Mouse (Mus musculus): Measurements from ENCODE around the gene Thada. TPM values are rescaled to one million over a fixed set of nuclear protein-coding genes. Genes with fewer than 3 reads are reported as not detected.

The Thada gene
- polyA plus RNA-seq, 1 experiment from 2014 or later: 15.9 TPM

DNA sequence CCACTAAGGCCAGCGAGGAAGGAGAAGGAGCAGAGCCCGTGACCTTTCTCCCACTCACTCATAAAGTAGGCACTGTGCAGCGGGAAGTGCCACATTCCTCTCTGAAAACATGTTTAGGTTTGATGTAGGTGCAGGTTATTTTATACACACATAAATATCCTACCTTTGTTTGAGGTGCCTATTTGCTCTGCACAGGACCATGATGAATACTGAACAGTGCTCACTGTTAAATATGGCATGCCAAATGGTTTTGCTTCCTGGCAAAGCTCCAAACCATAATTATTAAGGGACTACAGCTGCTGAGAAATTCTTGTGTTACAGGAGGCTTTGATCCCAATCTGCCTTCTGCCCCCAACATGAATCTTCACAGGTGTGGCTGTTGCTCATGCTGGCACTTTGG is 259.8 kb downstream of the Thada start:
- no peaks in the 10 kb centered on the region; the same call in 1 of the 2 replicates for H3K36me3 ChIP-seq (ENCODE audit: control insufficient read depth, insufficient read depth, low read length)
- ATAC-seq (ENCODE audit: insufficient number of reproducible peaks, insufficient read depth, low FRiP score, low read depth): no peak
- no peak overlapping the region for H3K4me3 ChIP-seq (ENCODE audit: low read depth, low read length)
- H3K4me2 ChIP-seq (replicated peaks; ENCODE audit: low read depth, low read length): no peak overlapping the region
- H3K9me3 ChIP-seq (ENCODE audit: control insufficient read depth, low read depth, low read length): no peaks in the 10 kb centered on the region
- WGBS: 63% methylated on average over 3 of the region's 3 CpGs
- H3K4me1 ChIP-seq (ENCODE audit: control insufficient read depth, insufficient read depth, low read length): peaks cover 16% of the 10 kb centered on the region
- no peak overlapping the region for H3K9ac ChIP-seq (replicated peaks; ENCODE audit: low read depth, low read length)
- H3K27ac ChIP-seq (ENCODE audit: low read length): no peak overlapping the region
- H3K27me3 ChIP-seq (ENCODE audit: control insufficient read depth, insufficient read depth, low read length): no peaks in the 10 kb centered on the region

DNA sequence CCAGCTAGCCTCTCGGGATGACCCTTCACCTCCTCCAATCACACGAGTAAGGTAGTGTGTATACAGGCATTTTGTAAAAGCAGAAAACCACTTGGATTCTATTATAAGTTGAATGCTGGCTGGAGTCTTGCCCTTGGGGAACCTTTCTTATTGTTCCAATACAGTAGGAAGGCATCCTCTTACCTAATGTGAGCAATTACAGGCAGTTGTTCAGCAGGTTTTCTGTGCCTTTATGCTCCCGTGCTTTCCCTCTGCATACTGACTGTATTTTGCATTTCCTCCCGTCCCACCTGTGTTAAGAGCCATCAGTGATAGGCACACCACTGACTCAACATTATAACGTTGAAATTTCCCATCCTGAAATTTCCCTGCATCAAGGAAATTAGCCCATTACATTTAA is 261.0 kb downstream of the Thada start:
- WGBS: 79% methylated on average over 5 of the region's 5 CpGs
- no peak overlapping the region for H3K27ac ChIP-seq (ENCODE audit: low read length)
- ATAC-seq (ENCODE audit: insufficient number of reproducible peaks, insufficient read depth, low FRiP score, low read depth): no peak

DNA sequence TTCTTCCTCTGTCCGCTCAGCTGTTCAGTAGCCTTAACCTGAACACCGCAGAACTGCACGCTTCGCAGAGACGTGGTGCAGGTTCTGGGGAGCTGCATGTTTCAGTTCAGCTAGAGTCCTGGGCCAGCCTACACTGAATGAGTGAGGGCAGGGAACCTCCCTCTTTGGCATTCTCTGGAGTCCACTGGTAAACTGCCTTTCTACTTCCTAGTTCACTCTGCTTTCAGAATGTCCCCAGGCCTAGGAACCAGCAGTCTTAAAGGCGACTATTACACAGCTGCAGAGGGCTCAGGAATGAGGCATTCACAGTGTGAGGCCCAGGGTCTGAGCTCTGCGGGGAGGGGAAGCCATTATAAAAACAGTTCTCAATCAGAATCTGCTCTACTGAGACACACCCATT is 262.7 kb downstream of the Thada start:
- 56% methylated on average over 7 of the region's 7 CpGs for WGBS
- Histone ChIP-seq H3K27ac (ENCODE audit: low read length) (peak overlapping the region; percentile 45), H3K27me3 (ENCODE audit: control insufficient read depth, insufficient read depth, low read length) (no peaks in the 10 kb centered on the region), H3K4me3 (ENCODE audit: low read depth, low read length) (no peak overlapping the region), H3K4me2 (replicated peaks; ENCODE audit: low read depth, low read length) (no peak overlapping the region), H3K4me1 (ENCODE audit: control insufficient read depth, insufficient read depth, low read length) (peaks cover 16% of the 10 kb centered on the region), H3K36me3 (ENCODE audit: control insufficient read depth, insufficient read depth, low read length) (no peaks in the 10 kb centered on the region), H3K9me3 (ENCODE audit: control insufficient read depth, low read depth, low read length) (no peaks in the 10 kb centered on the region), H3K9ac (replicated peaks; ENCODE audit: low read depth, low read length) (no peak overlapping the region)
- no peak for ATAC-seq (ENCODE audit: insufficient number of reproducible peaks, insufficient read depth, low FRiP score, low read depth)

More for the DNA sequence above, 261.0 kb downstream of the Thada start:
- peaks cover 16% of the 10 kb centered on the region for H3K4me1 ChIP-seq (ENCODE audit: control insufficient read depth, insufficient read depth, low read length)
- H3K9me3 ChIP-seq (ENCODE audit: control insufficient read depth, low read depth, low read length): no peaks in the 10 kb centered on the region
- no peak overlapping the region for H3K4me3 ChIP-seq (ENCODE audit: low read depth, low read length)
- H3K4me2 ChIP-seq (replicated peaks; ENCODE audit: low read depth, low read length): no peak overlapping the region
- H3K27me3 ChIP-seq (ENCODE audit: control insufficient read depth, insufficient read depth, low read length): no peaks in the 10 kb centered on the region
- H3K36me3 ChIP-seq (ENCODE audit: control insufficient read depth, insufficient read depth, low read length): no peaks in the 10 kb centered on the region
- H3K9ac ChIP-seq (replicated peaks; ENCODE audit: low read depth, low read length): no peak overlapping the region

DNA sequence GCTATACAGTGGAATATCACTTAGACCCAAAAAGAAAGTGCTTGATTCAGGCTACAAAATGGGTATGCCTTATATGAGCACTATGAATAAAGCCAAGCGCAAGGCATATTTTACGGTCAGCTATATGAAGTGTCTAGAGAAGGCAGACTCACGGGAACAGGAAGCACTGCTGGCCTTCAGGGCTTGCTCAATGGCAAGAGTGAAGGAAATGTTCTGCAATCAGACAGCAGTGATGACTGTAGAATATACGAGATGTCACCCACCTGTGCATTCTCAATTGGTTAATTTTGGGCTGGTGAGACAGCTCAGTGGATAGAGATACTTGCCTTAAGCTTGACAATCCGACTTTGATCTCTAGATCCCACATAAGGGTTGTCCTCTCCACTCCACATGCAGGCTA is 264.8 kb downstream of the Thada start:
- Histone ChIP-seq H3K9me3 (ENCODE audit: control insufficient read depth, low read depth, low read length) (no peaks in the 10 kb centered on the region), H3K27ac (ENCODE audit: low read length) (no peak overlapping the region), H3K9ac (replicated peaks; ENCODE audit: low read depth, low read length) (no peak overlapping the region), H3K4me3 (ENCODE audit: low read depth, low read length) (no peak overlapping the region), H3K4me2 (replicated peaks; ENCODE audit: low read depth, low read length) (no peak overlapping the region), H3K4me1 (ENCODE audit: control insufficient read depth, insufficient read depth, low read length) (peaks cover 21% of the 10 kb centered on the region), H3K27me3 (ENCODE audit: control insufficient read depth, insufficient read depth, low read length) (no peaks in the 10 kb centered on the region), H3K36me3 (ENCODE audit: control insufficient read depth, insufficient read depth, low read length) (no peaks in the 10 kb centered on the region)
- ATAC-seq (ENCODE audit: insufficient number of reproducible peaks, insufficient read depth, low FRiP score, low read depth): no peak
- WGBS: 93% methylated on average over 5 of the region's 5 CpGs

DNA sequence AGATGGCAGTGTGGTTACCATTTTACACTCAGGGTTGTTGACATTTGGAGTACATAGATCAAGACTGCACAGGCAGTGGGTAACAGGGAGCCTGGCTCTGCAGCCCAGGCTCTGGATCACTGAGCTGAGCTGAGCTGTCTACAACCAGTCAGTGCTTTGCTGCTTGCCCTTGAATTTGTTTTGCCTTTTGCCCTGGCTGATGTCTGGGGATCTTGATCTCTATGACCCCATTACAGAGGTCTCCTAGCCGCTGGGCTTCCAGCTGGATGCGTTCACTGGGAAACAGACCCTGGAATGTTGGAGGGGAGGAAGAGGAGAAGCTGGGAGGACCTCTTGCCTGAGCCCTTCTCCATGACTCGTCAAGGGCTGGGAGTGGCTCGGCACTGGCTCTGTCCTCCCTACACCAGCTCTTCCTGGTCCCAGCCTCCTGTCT is 268.1 kb downstream of the Thada start:
- Histone ChIP-seq H3K36me3 (ENCODE audit: control insufficient read depth, insufficient read depth, low read length) (no peaks in the 10 kb centered on the region), H3K4me1 (ENCODE audit: control insufficient read depth, insufficient read depth, low read length) (0 out of 2 replicates have a peak, but pooled peaks cover 7% of the 10 kb centered on the region), H3K27me3 (ENCODE audit: control insufficient read depth, insufficient read depth, low read length) (no peaks in the 10 kb centered on the region), H3K27ac (ENCODE audit: low read length) (no peak overlapping the region), H3K4me3 (ENCODE audit: low read depth, low read length) (no peak overlapping the region), H3K9me3 (ENCODE audit: control insufficient read depth, low read depth, low read length) (no peaks in the 10 kb centered on the region), H3K9ac (replicated peaks; ENCODE audit: low read depth, low read length) (no peak overlapping the region), H3K4me2 (replicated peaks; ENCODE audit: low read depth, low read length) (no peak overlapping the region)
- 33% methylated on average over 4 of the region's 4 CpGs for WGBS
- no peak for ATAC-seq (ENCODE audit: insufficient number of reproducible peaks, insufficient read depth, low FRiP score, low read depth)

DNA sequence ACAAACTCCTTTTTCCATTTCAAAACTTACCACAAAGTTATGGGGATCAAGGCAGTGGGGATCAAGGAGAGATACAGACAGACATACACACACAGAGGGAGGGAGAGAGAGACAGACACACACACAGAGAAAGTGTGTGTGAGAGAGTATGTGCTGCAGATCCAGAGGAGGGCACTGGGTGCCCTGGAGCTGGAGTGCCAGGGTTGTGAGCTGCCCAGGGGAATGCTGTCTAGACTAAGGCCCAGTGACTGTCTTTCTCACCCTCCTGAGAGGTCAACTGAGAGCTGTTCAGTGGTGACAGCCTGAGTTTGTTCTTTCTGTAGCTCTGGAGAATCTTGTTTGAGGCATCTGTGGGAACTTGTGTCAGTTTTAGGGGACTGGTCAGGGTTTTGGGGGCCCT is 269.7 kb downstream of the Thada start:
- Histone ChIP-seq H3K27me3 (ENCODE audit: control insufficient read depth, insufficient read depth, low read length) (no peaks in the 10 kb centered on the region), H3K4me2 (replicated peaks; ENCODE audit: low read depth, low read length) (no peak overlapping the region), H3K27ac (ENCODE audit: low read length) (no peak overlapping the region), H3K4me3 (ENCODE audit: low read depth, low read length) (no peak overlapping the region), H3K36me3 (ENCODE audit: control insufficient read depth, insufficient read depth, low read length) (peaks cover 4% of the 10 kb centered on the region; the same call in 1 of the 2 replicates), H3K4me1 (ENCODE audit: control insufficient read depth, insufficient read depth, low read length) (0 out of 2 replicates have a peak, but pooled peaks cover 7% of the 10 kb centered on the region), H3K9me3 (ENCODE audit: control insufficient read depth, low read depth, low read length) (no peaks in the 10 kb centered on the region), H3K9ac (replicated peaks; ENCODE audit: low read depth, low read length) (no peak overlapping the region)
- no peak for ATAC-seq (ENCODE audit: insufficient number of reproducible peaks, insufficient read depth, low FRiP score, low read depth)

DNA sequence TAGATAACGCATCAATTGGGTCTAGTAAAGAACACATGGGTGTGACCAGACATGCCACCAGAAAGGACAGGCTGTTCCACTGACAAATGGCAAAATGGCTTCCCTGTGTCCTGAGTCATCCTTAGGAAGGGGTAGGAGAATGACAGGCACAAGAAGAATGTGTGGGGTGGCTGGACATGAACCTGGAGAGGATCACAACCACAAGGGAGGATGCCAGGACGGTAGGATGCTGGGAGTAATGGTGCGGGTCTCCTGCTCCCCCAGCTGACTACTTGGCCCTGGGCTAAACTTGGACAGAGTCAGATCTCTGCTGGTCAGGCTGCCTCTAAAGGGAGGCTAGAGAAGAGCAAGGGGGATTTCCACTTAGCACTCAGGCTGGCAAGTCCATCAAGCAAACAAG is 270.2 kb downstream of the Thada start:
- H3K4me1 ChIP-seq (ENCODE audit: control insufficient read depth, insufficient read depth, low read length): 0 out of 2 replicates have a peak, but pooled peaks cover 7% of the 10 kb centered on the region
- ATAC-seq (ENCODE audit: insufficient number of reproducible peaks, insufficient read depth, low FRiP score, low read depth): no peak
- no peak overlapping the region for H3K9ac ChIP-seq (replicated peaks; ENCODE audit: low read depth, low read length)
- 85% methylated on average over 3 of the region's 3 CpGs for WGBS
- H3K27me3 ChIP-seq (ENCODE audit: control insufficient read depth, insufficient read depth, low read length): no peaks in the 10 kb centered on the region
- no peak overlapping the region for H3K27ac ChIP-seq (ENCODE audit: low read length)
- no peaks in the 10 kb centered on the region for H3K9me3 ChIP-seq (ENCODE audit: control insufficient read depth, low read depth, low read length)
- H3K36me3 ChIP-seq (ENCODE audit: control insufficient read depth, insufficient read depth, low read length): peaks cover 4% of the 10 kb centered on the region; the same call in 1 of the 2 replicates
- H3K4me3 ChIP-seq (ENCODE audit: low read depth, low read length): no peak overlapping the region
- H3K4me2 ChIP-seq (replicated peaks; ENCODE audit: low read depth, low read length): no peak overlapping the region

DNA sequence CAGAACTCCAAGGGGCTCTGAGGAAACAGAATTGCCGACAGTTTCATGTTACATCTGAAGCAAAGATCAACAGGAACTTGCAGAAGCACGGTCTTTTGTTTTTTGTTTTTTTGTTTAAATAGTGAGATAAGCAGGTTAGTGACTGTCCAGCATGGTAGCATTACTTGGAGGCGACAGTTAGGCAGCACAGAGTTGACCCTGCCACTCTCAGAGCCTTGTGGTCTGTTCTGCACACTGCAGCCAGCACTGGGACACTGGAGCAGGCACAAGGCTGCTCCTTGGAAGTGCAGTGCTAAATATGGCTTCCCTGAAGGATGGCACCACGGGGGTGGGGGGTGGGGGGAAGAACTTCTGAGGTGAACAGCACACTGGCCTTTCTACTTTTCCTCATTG is 271.0 kb downstream of the Thada start:
- 34% methylated on average over 4 of the region's 4 CpGs for WGBS
- H3K4me1 ChIP-seq (ENCODE audit: control insufficient read depth, insufficient read depth, low read length): peaks cover 7% of the 10 kb centered on the region; the same call in 1 of the 2 replicates
- ATAC-seq (ENCODE audit: insufficient number of reproducible peaks, insufficient read depth, low FRiP score, low read depth): no peak
- H3K9ac ChIP-seq (replicated peaks; ENCODE audit: low read depth, low read length): no peak overlapping the region
- no peak overlapping the region for H3K4me3 ChIP-seq (ENCODE audit: low read depth, low read length)
- no peaks in the 10 kb centered on the region for H3K9me3 ChIP-seq (ENCODE audit: control insufficient read depth, low read depth, low read length)
- H3K36me3 ChIP-seq (ENCODE audit: control insufficient read depth, insufficient read depth, low read length): peaks cover 4% of the 10 kb centered on the region; the same call in 1 of the 2 replicates
- H3K27me3 ChIP-seq (ENCODE audit: control insufficient read depth, insufficient read depth, low read length): no peaks in the 10 kb centered on the region
- no peak overlapping the region for H3K27ac ChIP-seq (ENCODE audit: low read length)
- H3K4me2 ChIP-seq (replicated peaks; ENCODE audit: low read depth, low read length): no peak overlapping the region

DNA sequence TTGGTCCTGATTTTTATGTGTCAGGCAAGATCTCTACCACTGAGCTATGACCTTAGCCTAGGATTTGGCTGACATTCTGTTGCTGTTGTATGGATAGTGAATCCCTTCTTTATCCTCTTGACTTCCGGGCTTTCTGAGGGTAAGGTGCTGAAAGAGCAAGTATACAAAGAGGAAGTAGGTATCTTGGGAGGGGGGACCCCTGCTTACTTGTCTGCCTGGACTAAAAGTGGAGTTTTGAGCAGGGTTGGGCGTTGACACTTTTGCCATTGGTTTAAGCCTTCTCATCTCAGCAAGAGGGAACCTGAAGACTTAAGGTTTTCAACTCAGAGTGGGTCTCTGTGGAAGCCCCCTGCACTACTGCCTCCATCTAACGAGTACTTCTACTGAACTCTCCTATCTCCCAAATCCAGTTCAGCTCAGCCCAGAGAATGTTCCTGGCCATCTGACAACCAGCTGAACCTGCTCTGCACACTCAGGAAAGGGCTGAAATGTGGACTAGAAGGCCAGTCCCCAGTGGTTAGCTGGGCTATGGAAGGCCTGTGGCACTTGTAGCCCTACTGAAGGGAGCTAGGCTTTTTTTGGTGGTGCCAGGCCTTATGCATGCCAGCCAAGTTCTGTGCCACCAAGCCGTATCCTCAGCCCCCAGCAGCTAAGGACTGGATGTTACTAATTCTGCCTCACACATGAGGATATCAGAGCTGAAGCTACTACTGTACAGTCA is 271.6 kb downstream of the Thada start:
- 72% methylated on average over 4 of the region's 4 CpGs for WGBS
- Histone ChIP-seq H3K36me3 (ENCODE audit: control insufficient read depth, insufficient read depth, low read length) (peaks cover 4% of the 10 kb centered on the region; the same call in 1 of the 2 replicates), H3K27ac (ENCODE audit: low read length) (no peak overlapping the region), H3K27me3 (ENCODE audit: control insufficient read depth, insufficient read depth, low read length) (no peaks in the 10 kb centered on the region), H3K4me2 (replicated peaks; ENCODE audit: low read depth, low read length) (no peak overlapping the region), H3K9ac (replicated peaks; ENCODE audit: low read depth, low read length) (no peak overlapping the region), H3K9me3 (ENCODE audit: control insufficient read depth, low read depth, low read length) (no peaks in the 10 kb centered on the region), H3K4me1 (ENCODE audit: control insufficient read depth, insufficient read depth, low read length) (peaks cover 9% of the 10 kb centered on the region), H3K4me3 (ENCODE audit: low read depth, low read length) (no peak overlapping the region)
- no peak for ATAC-seq (ENCODE audit: insufficient number of reproducible peaks, insufficient read depth, low FRiP score, low read depth)

Data from stomach, embryonic 14.5 days (tissue).